Mouse (Mus musculus) gastrocnemius, adult 8-10 months (tissue): ENCODE results near the gene Zwint. TPM values are rescaled to one million over a fixed set of nuclear protein-coding genes. Genes with fewer than 3 reads are reported as not detected.

Experiments
- DNase-seq, 2 experiments: peaks; one replicate each; pipeline ENCODE4 v3.0.0; 2022; ENCODE audit warnings: low spot score in 2 of 2
- total RNA-seq, 4 experiments: library from RNA; stranded (reverse); gene quantifications; 2 replicates each; pipeline ENCODE4 v1.2.4; 2022

Gene Zwint
- 10 to 100 TPM; 28.8 to 34.9 (median 33.3) TPM for total RNA-seq

DNA sequence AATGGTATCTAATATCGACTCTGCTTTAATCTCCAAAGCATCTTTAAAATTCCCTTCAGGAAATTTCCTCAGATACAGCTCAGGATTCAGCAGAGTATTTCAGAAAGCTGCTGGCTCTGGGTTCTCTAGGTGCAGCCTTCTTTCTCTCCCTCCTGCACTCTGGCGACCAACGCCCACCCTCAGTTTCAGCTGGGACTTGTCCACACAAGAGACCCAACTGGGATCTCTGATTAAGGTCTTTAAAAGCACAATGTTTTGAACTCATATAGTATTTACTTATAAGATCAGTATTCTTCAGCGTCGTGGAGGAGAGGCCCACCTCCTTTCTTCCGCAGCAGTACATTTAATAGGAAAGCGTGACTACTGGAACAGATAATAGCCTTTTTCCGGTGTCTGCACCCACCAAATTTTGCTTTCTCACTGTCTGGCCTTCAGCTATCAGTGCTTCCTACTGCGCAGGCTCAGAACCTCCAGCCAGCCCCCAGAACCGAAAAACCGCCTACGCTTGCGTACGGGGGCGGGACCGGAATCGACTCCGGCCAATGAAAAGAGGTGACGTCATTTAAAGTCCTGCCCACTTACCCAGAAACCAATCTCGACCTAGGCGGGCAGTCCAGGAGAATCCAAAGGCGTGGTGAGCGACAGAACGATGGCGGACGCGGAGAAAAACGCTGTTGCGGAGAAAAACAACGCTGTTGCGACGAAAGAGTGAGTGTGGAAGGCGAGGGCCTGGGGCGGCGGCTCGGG is at the start of gene Zwint:
TSS of gene Zwint (plus strand) at position 576 of the 747 bp plus-strand sequence.
- DNase-seq = peak; percentile 92 to 93

DNA sequence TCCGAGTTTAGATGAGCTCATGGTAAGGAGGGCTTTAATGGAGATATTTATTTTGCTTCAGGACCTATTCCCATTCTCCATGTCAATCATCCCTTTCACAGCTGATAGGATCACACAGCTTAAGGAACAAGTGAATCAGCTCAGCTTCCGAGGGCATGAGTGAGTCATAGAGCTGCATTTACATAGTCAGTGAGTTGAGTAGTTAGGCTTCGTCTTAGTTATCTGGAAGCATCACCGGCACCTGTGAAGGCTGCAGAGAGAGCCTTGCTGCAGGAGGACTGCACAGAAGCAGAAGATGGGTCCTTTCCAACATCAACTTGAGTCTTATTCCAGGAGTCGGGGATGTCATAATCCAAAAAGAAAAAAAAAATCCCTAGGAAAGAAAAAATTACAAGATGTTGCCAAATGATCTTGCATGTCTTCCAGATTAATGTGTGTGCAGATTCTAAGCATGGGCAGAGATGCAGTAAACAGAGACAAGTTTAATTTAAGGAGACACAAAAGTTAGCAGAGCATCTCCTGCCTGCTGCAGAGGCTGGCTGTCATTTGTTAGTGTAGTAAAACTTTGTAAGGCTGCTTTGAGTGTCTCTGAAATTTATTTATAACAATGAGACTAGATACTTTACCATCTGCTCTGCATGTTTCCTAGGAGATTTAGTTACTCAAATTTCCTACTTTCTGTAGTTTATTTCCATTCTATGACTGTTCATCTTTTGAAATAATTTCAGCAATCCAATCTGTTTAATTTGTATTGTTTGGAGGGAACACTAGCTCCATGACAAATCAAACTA is 41.3 kb upstream of the Zwint start:
- no peak for DNase-seq

DNA sequence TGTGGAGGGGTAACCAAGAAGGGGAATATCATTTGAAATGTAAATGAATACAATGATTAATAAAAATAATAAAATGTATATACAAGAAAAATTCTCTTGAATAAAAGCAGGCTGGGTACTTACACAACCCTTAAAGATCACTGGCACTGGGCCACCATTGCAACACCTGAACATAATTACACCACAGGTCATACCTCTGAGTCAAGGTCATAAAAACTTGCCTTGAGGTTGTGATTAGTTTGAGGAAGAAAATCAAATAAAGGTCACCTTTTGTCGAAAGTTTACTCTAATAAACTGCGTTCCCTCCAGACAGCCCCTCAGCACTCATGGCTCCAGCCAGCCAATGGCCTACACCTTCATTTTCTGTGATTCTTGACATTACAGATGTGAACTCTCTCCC is 38.5 kb upstream of the Zwint start:
- no peak for DNase-seq

DNA sequence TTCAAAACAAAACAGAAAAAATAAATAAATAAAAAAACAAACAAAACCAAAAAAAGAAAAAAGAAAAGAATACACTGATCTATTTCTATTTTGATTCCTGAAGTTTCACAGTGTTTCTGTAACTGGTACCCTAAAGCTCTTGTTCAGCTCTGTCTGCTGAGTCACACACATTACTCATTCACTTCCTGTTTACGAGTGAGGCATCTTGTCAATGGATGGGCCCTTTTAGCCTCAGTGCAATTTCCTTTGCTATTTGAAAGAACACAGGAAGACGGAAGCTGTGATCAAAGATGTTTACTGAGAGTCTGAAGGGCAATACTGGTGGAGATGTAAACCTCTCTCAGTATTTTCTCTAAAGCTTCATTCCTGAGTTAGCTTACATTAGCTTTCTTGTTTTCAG is 34.1 kb upstream of the Zwint start:
- no peak for DNase-seq

DNA sequence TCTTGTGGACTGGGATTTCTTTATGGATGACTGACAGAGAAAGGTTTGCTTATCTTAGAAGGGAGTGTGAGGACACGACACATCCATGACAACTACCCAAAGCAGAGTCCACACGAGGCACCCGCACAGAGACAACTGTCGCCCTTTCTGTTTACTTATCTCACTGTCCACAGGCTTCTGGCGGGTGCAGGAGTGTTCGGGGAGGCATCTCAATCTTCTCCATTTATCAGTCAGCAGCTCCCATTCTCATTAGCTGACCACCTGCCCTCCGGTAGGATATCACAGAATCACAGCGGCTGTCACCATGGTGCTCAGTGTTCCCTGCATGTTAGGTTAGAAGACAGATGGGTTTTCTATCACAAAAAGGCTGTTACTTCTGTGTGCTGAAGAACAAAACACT is 31.1 kb upstream of the Zwint start:
- DNase-seq = no peak

DNA sequence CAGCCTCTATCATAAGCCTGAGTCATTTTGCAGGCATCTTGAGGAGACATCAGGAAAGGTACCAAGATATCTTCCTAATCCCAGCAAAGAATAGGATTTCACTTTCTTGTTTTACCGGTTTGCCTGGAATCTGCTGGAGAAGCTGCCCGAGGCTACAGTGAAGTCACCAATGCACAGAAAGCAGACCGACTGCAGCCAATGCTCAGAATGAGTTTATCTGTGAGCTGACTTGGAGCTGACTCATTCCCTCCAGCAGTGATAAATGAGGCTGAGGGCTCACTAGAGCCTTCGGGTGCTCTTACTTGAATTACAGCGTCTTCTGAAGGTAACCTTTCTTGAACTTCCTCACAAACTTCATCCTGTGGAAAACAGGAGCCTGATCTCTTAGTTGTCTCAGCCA is 20.5 kb upstream of the Zwint start:
- DNase-seq = no peak

DNA sequence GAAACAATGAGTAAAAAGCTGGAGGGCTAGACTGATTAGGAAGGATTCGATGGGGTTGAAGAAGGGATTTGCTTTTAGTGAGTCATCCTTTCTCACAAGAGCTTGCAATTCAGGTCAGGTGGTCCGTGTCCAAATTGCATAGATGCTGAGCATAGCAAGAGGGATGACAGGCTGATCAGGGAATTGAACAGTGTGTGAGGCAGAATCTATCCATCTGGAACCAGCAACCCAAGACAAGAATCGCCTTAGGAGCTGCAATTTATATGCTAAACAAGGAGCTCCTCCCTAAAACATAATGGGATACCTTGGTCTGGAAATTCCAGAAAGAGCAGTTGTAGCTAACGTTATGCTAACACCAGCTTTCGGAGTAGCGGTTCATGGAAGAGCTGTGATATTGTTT is 3.8 kb upstream of the Zwint start:
- DNase-seq = no peak

DNA sequence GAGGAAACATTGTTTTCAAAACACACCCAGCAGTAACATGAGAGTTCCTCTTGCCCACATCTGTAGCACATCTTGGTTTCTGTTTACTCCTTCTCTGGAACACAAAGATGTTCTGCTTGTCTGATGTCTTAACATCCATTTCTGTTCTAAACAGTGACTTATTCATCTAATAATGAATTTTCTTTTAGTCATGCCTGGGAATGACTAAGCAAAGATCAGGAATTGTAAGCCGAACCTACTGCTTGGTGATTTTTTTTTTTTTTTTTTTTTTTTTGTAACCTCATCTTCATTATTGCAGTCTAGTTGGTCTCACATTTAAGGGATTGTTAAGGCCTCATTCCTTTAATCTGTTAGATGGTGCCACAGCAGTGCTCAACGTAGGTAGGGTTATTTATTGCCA is 848 bp upstream of the Zwint start:
- DNase-seq = no peak

DNA sequence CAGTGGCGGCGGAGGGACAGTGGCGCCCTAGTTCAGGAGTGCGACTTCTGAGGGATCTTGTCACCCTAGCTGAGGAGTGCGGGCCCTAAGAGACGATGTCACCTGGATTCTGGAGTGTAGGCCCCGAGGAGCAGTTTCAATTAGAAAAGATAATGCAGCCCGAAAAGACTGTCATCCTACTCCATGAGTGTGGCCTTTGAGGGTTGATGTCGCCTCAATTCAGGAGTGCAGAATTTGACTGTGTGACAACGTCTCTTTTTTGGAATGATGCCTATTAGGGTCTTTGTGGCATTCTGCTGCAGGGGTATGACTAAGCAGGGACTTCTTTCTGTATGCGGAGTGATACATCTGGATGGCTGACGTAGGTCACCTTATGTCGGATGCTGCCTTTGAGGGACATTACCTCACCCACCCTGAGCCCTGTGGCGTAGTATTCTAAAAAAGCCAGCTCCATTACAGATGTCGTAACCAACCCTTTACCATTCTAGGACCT is 418 bp downstream of the Zwint start:
- no peak for DNase-seq

DNA sequence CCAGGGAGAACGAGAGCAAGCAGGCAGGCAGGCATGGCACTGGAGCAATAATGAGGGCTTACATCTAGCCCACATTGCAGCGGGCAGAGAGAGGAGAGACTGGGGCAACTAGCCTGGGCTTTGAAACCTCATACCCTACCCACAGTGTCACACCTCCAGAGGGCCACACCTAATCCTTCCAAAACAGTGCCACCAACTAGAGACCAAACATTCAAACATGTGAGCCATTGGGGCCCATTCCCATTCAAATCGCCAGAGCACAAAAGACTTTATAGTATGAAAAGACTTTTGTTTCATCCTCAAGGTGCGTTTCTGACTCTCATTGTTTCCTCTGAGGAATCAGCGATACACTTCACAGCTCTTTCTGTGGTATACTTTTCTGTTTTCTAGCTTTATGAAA is 4.6 kb downstream of the Zwint start:
- DNase-seq = no peak

DNA sequence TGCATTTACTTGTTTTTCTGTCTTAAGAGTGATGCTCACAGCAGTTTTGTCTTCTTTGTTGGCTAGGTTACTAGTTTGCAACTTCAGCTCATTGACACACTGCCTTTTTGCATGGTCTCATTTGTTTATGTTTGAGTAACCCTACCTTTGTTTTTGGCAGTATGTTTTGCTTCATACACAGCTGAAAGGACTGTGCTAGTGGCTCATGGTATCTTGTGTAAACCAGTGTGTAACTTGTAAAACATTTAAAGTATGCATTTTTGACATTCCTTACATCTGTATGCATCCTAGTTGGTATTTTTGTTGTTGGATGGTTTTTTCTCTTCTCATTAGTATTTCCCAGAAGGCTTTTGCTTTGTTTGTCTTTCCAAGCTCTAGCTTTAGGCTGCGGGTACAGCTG is 5.7 kb downstream of the Zwint start:
- DNase-seq = no peak

DNA sequence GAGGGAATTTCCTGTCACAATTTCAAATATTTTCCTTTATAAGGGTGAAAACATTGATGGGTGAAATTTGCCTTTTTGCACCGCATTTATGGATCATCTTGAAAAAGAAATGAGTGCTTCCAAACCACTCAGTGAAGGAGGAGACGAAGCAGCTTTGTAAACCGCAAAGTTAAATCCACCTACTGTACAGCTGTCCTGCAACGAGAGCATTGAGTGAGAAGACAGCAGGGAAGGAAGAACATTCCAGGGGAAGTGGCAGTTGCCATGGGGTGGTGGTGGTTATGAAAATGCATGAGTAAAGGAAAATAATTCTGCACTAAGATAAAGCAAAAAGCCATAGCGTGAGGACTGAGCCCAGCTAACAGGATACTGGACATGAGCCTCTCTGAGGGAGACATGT is 13.2 kb downstream of the Zwint start:
- no peak for DNase-seq

DNA sequence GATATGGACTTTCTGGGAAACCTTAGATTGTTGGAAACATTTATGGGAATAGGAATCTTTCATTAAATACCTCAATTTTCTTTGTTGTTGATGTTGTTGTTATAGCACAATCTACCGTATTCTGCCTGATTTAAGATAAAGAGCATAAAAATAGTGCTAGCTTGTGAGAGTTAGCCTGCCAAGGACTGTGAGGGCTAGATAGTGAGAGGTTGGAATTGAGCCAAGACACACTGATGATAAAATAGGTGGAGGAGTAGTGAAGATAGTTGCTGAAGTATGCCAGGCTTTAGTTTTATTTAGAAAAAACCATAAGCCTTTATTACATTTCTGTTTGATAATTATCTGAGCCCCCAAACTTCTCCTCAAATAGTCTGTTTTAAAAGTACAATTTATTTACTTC is 14.4 kb downstream of the Zwint start:
- DNase-seq = no peak

DNA sequence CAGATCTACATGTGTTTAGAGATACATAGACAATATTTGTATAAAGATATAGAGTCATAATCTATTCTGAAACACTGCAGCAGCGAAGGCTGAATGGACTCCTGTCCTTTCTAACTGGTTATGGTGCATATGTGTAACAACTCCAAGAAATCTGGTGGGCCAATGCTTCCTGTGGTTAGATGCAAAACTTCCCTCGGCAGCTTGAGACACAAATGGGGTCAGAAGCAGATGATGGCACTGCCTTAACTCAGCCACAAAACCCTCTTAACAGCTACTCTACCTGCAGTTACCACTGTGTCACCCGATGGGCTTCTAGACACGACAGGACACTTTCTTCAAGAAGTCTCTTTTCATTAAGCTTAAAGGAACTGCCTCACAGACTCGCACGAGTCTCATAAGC is 21.3 kb downstream of the Zwint start:
- no peak for DNase-seq

DNA sequence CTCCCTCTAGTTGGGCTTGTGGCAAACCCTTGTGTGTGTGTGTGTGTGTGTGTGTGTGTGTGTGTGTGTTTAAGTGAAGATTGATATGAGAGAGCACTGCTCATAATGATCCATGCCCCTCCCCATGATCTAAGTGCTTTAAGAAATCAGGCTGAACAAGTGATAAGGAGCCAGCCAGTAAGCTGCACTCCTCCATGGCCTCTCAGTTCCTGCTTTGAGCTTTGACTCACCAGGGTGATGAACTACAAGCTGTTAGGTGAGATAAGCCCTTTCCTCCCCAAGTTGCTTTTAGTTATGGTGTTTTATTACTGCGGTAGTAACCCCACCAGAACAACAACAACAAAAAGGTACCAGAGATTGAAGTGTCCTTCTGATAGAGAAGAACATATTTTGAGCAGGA is 21.9 kb downstream of the Zwint start:
- DNase-seq = no peak

DNA sequence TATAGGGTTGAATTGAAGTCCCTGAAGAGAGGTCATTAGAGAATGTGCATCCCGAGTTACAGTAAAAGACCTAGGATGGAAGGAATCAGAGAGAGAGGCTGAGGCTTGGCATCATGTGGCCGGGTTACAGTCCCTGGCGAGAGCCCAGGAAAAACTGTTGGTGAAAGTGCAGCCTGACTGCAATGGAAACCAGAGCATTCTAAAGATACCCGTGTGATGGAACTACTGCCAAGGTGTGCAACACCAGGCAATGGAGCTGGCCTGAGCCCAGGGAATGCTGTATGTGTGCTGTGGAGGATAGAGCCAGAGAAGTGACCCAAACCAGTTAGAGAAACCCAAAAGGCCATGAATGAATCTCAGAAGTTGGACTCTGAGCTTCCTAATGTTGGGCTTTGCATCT is 24.4 kb downstream of the Zwint start:
- no peak for DNase-seq

DNA sequence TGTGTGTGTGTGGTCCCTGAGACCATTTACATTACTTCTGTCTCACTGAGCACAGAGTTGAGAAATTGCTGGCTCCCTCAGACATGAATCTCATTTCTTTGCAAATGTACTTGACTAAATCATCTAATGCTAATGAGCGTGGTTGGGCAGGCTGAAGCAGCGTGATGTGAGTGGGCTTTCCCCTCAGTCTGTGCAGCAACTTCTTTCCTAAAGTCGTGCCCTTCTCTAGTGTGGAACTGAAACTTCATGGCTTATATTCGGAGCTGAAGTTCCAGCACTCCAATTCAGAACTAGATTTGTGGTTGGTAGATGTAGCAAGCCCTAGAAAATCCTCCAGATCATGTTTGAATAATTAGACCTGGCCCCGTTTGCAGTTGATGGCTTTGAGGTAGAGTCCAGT is 46.4 kb downstream of the Zwint start:
- no peak for DNase-seq

DNA sequence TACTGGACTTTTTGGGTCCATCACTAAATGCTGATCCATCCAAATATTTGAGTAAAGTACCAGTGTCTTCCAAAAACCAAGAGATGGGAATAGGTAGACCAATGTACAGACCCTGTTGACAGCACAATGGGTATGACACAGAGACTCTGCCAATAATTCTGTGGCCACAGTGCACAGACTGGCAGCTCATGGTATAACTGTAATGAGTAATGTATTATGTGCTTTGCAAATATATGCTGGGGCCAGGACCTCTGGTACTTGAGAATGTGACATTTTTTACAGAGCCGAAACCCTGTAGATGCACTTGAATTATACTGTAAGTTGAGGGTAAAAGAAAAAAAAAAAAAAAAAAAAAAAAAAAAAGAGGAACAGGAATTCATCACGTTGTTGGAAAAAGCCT is 59.1 kb downstream of the Zwint start:
- DNase-seq = no peak
